Mouse (Mus musculus) liver, adult 2 months (tissue): Measurements from ENCODE around the gene Nudcd3.

Experiments
- CTCF ChIP-seq: fragments of 200-500 bp; IDR thresholded peaks from 2 replicates; pipeline ENCODE4 v1.5.1; 2011; ENCODE audit warnings: low read depth, low read length, control low read depth
- POLR2A ChIP-seq: fragments of 200-500 bp; IDR thresholded peaks from 2 replicates; pipeline ENCODE4 v1.6.1; 2011; ENCODE audit warnings: low read length, control low read depth; ENCODE audit not compliant: insufficient read depth; ENCODE audit errors: extremely low read depth

DNA sequence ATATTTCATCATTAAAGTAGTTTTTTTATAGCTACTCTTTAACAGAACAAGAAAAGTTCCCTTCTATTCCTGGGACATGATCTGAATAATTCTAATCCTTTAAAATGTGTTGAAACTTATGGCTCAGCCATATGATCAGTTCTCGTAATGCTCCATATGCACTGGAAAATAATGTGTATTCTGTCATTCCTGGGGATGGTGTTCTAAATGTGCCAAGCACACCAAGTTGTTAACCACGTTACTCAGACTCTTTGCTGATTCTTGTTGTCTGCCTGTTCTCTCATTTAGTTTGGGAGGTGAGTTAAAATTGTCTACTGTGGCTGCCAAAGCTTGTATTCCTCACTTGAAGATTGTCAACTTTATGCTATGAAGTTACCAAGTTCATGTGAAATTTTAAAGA lies 121.5 kb downstream of the Nudcd3 start:
- TF ChIP-seq CTCF = no peak
- no peak for TF ChIP-seq POLR2A
